Mouse (Mus musculus): Measurements from ENCODE around the gene Plin4. TPM values are rescaled to one million over a fixed set of nuclear protein-coding genes. Genes with fewer than 3 reads are reported as not detected.

The Plin4 gene
- total RNA-seq (2021): 10 to 100 TPM; 75.7 to 89.2 TPM
- long read RNA-seq, experiment 1, partial matches to known transcripts: 5 of 28 reads
- long read RNA-seq, experiment 1, other reads (novel, unspliced or antisense): 23 of 28 reads
- long read RNA-seq, experiment 2, partial matches to known transcripts: 1 of 5 reads
- long read RNA-seq, experiment 2, other reads (novel, unspliced or antisense): 4 of 5 reads

DNA sequence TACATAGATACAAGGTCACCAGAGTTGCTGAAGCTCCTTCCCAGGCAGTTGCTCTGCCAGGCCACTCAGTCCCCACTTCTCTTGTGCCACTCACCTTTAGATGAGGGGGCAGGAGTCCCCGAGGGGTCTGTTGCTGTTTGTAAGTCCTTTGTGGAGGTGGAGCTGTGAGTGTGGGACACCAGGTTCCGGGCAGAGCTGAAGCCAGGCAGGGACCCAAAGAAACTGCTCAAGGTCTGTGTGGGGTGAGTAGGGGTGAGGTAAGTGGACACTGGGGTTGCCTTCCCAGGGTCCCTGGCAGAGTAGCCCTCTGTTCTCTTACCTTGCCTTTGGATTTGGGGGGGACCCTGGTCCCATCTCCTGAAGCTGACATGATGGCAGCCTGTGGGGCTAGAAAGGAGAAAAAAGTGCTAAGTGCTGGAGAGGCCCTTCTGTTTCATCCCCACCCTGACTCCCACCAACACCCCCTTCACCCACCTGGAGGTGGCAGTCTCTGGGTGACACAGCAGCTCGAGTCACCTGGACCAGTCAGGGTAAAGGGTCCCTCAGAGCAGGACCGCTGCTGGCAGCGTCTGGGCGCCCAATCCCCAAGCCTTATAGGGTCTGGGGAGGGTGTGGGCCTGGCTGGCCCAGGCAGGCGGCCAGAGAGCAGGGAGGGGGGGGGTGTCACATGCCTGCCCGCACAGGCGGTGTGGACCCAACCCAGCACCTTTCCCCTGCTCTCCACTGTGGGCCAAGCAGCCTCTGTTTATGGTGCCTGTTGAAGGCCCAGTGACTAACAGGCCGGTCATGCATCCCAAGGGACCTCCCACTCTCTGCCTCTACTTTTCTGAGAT is at the start of gene Plin4:
Plin4 (minus strand) TSS at position 585 of the 833 bp plus-strand sequence.
- peak; percentile 79 for DNase-seq

DNA sequence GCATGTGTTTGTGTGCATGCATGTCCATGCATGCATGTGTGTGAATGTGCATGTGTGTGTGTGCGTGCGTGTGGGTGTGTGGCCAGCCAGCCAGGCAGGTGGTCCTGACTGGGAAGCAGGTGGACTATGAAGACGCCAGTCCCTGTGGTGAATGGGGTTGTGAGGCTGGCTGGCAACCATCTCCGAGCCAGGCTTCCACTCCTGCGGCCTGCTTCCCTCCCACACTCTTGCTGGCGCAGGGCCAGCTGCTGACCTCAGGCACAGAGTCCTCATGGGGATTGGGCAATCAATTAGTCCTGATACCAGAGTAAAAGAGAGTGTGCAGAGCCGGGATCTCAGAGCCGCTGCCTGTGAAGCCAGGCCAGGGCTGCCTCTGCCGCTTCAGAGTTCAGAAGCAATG is 44.0 kb upstream of the Plin4 start:
- peak; percentile 91 for DNase-seq

DNA sequence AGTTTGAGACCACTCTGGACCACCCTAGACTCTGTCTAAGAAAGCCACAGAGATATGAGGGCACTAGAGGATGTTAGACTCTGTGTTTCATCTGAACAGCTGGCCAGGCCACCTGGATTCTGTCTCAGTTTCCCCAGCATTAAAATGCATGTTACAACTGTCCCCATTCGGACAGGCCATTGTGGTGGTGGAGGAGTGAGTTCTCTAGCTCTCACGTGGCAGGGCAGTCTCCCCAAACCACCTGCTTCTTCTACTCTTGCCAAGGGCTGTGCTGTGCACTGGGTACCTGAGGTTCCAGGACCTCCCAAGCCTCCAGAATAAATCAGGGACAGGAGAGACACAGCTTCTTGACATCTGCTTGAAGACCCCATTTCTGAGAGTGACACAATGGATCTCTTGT is 40.3 kb upstream of the Plin4 start:
- DNase-seq: no peak

DNA sequence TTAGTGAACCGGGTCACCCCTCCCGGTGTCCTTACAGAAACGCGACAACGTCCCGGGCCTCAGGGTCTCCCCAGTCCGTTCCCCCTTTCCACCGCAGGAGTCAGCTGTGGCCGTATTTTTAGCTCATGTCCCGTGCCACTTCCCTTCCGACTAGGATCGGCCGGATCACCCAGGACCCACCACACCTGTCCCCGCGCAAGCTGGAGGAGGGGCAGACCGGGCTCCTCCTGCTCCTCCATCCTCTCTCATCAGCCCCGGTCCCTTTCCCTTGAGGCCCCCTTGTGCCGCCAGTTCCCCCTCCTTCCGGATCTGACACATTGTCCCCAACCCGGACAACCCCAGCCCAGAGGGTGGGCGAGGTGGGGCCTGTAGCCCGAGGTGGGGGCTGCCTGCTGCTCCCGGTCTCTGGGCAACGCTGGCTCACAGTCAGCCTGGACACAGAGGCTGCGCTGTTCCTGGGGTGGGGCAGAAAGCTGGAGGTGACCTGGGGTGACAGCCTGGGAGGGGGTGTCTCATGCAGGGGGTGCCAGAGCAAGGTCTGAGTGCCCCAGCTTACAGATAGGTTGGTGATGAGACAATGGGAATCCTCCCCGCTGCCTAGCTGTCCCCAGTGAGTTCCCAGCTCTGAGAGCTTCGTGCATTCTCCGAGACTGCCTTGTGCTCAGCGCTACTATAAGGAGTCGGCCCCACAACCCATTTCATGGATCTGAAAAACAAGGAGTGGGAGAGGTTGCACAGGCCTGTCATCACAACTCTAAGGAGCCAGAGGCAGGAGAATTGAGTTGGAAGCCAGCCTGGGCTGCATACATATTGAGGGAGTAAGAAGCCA is 39.4 kb upstream of the Plin4 start:
- DNase-seq: no peak

DNA sequence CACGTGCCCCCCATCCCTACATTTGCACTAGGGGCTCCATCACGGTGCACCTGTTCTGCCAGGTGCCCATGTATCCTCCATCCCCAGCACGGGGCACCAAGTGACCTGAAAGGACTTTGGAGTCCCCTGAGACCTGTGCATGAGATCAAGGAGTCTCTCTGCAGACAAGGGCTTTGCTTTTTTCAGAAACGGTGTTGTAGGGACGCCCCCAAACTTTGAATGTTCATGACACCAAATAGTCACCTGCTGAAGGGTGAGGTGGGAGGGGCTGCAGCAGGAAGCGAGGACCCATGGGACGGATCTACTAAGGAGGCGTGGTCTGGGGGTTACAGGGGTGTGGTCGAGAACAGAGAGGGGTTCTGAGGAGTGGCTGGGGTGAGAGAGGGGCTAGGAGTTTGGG is 38.7 kb upstream of the Plin4 start:
- no peak for DNase-seq

DNA sequence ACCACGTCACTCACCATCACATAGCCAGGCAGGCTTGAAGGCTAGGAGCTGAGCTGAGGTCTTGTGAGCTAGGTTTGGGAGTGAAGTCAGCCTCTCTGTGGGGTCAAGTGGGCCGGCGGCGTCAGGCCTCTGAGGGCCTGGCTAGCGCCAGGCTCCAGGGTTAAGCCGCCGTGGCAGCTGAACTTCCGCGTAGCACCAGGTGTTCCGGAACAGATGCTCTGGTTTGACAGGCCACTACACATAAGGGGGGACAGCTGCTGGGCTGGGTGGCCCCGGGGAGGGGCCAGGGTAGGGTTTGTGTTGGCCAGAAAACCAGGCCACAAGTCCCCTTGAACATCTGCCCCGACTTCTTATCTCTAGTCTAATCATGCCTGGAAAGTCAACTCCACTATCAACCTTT is 37.8 kb upstream of the Plin4 start:
- no peak for DNase-seq

DNA sequence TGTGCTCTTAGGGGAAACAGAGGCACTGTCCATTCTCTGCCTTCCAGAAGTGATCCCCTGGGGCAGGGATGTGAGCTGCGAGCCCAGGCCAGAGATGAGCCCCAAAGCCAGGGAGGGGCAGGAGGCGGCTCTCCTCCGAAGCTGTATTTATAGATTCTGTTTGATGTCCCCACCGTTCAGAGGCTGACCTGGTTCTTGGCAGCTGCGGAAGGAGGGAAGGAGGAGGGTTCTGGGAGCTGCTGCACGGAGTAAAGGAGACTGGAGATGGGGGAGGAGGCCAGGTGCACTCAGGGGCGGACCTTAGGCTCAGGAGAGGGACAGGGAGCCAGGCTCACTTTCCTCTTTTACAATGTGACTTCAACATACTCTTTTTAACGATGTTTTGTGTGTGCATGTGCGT is 36.5 kb upstream of the Plin4 start:
- DNase-seq: no peak

DNA sequence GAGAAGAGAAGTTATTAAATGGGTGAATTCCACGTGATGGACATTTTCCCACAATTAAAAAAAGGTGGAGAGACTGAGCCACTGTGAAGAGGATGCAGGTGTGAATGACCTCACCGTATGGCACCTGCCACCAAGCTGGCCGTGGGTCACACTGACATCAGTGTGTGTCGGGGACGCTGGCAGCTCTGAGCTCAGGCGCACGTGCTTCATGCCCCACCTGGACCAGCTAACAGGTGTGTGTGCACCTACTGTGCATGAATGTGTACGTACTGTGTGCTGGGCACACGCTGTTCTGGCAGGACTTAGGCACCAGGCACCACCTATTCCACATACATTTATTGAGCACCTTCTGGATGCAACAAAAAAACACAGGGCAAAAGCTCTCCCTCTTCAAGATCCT is 34.9 kb upstream of the Plin4 start:
- DNase-seq: no peak

DNA sequence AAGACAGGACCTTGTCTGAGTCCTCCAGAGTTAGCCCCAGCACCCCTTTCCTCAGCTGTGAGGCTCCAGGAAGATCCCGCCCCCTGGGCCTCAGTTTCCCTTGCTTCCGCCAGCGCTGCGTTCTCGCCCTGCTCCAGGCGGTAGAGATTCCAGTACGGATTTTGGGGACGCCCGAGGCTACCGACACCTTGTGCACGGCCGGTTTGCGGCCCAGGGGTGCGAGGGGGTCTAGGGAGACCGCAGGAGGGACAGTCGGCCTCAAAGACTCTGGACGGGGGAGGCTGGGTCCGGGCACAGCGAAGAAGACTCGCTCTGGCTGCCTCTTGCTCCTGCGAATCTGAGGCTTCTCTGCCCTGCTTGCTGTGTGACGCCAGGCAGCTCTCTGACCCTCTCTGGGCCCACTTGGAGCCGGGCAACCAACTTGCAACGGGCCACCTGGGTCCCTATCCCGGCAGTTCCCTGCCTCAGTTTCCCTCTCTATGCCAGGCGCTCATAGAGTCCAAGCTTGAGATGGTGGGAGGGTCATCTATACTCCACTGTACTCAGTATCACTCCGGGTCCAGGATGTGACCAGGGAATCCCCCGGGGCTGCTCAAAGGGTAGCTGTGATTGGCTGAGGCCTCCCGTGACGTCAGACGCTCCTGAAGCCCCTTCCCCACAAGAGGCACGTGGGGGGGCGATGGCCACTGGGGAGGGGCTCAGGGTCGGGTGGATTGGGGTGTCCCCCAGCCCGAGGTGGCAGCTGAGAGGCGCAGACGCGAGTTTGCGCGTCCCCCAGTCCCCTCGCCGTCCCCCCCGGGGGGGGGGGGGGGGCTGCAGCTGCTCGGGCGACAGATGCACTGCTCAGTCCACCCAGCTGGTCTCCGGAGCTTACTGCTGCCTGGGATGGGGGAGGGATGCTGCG is 32.4 kb upstream of the Plin4 start:
- DNase-seq: peak; percentile 61

DNA sequence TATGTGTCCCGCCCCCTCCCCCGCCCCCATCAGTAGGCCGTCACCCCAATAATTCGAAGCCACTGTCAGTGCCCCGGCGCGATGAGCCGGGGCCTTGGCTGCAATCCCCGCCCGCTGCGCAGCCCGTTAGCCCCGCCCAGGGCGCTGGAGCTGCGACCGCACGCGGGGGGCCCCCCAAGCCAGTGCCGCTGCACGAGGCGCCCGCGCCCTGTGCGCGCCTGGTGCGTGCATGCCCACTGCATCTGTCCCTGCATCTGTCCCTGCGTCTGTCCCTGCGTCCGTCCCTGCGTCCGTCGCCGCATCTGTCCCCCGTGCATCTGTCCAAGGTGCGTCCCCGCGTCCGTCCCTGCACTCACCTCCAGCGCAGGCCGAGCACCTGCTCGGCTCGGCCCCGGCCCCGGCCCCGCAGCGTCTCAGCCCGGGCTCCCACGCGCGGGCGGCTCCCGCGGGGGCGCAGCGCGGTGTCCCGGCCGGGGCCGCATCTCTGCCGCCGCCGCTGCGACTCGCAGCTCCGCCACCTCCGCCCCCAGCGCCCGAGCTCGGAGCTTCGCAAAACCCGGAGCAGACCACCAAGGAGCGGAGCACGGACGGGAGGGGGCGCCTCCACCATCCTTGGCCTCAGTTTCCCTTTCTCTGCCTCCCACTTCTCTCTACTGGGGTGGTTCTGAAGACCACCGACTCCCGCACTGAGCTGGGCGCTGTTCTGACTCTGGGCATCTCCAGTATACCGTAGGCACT is 30.4 kb upstream of the Plin4 start, which contains the start of gene Sema6b:
Sema6b (minus strand) TSS at position 486 of the 738 bp plus-strand sequence.
- peak; percentile 82 for DNase-seq

DNA sequence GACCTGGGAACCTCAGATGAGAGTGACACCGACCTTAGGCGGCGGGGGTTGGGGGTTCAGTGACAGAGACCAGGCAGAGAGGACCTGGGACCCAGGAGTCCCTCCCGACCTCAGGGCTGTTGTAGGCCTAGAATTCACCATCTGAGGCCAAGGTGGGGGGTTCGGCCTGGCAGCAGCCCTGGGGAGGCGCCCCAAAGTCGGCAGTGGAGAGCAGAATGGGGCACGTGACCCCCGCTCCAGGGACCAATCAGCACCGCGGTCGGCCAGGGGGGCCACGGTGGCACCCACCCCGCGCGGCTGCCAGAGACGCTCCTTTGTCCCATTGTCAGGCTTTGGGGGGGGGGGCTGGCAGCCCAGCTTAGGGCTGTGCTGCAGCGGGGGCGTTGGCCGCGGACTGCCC is 29.8 kb upstream of the Plin4 start:
- peak; percentile 10 for DNase-seq

DNA sequence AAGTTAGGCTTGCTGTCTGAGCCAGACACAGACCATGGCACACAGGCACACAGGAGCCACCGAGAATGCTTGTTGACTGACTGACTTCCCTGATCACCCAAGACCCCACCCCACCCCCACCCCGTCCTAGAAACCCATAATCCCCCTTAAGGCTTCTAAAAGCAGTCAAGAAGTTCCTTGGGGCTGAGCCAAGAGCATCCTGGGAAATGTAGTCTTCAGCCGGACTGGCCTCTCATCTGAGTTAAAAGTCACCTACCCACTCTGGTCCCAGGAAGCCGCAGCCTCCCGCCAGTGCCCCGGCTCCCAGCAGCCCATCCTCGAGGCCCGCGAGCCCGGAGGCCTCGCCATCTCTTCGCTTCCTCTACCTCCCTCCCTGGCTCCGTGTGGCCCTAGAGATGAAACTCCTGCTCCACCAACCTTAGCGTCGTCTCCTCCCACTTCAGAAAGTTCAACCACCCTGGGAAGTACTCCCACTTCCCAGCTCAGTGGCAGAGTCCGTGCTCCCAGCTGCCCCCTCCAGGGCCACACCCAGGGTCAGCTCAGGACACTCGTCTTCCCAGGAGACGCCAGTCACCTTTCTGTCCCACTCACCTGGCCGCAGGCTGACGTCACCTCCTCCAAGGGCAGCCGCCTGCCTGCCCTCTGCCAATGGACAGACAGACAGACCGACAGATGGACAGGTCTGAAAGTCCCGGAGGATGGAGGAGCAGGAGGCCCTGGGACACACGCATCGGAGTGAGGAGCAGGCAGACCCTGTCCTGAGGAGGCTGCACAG is 28.4 kb upstream of the Plin4 start:
- DNase-seq: peak; percentile 22

DNA sequence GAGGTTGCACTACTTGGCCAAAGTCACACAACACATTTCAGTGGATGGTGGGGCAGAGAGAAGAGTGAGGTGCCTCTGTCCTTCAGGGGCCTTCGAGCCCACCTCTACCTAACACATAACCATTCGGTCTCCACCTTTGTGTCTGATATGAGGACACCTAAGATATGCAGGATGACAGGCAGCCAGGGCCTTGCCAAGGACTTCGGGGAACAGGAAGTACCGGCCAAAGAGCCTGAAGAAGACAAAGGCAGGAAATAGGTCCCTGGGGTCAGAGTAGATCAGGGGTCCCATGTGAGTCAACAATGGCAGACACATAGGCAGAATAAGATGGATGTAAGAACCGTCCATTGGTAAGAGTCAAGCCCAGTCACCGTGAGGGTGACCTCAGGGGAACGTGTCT is 27.0 kb upstream of the Plin4 start:
- DNase-seq: peak; percentile 14

DNA sequence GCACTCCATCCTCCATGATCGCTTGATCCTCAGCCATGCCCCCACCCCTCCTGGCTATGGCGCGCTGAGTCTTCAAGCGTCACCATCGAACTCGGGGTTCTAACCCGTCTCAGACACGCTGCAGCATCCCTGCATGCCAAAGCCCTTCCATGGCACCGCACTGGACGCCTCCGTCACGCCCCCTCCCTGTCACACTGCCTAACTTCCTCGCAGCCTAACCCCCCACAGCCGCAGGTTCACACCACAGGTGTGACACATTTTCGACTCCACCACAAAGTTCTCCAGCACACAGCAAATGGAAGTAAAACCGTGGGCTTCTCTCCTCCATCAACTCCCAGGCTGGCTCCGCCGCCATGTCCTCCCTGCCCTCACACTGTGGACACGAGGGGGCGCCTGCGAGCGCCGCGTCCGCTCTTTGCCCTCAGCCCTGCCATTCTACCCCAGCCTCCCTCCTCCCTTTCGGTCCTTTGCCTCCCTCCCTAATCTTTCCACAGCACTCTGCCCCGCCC is 24.9 kb upstream of the Plin4 start:
- peak; percentile 89 for DNase-seq

DNA sequence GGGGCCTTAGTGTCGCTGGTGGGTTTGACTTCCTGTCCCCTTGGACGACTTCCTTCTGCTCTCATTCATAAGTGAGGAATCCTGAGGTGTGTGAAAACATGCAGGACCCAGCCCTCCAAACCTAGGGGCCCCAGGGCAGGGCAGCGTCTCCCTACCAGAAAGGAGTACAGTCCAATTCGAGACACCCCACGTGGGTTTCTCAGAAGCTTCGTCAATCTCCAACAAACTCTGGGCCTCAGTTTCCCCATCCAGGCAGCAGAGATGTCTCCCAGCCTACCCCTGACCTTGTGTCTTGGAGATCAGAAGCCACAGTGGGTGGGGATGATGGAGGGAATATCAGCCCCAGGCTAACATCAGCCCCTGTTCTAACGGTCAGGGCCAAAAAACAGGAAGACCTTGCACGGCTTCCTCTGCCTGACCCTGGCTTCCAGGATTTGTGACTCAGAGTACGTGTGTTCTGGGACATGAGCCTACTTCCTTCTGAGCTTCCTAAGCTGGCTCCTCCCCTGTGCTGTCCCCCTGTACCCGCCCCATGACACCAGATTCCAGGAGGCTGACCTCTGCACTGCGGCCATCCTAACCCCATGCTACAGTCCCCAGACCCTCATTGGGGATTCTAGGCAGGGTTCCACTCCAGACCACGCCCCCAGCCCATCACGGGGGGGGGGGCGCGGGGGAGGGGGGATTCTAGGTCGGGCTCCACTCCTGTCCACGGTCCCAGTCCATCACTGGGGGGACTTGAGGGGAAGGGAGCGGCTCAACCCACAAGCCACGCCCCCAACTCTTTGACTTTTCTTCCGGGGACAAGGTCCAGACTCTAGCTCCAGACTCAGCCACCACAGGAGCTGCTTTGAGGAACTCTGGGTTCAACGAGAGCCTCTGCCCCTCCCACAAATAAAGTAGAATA is 24.1 kb upstream of the Plin4 start:
- peak; percentile 74 for DNase-seq

DNA sequence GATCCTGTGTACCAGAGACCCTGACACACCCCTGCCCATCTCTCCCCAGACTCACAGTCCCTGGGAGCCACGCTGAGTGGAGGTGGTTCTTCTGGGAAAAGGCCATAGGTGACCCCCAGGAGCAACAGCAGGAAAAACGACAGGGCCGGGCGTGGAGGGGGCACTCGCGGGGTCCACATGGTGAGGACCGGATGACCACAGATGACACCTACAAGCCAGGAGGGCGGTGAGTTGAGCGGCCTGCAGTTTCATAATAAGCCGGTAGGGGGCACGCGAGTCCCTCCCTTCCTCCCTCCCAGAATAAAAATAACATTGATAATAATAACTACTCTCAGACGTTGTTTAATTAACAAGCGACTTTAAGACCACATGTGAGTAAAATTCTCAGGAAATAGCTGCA is 23.1 kb upstream of the Plin4 start:
- DNase-seq: peak; percentile 81

DNA sequence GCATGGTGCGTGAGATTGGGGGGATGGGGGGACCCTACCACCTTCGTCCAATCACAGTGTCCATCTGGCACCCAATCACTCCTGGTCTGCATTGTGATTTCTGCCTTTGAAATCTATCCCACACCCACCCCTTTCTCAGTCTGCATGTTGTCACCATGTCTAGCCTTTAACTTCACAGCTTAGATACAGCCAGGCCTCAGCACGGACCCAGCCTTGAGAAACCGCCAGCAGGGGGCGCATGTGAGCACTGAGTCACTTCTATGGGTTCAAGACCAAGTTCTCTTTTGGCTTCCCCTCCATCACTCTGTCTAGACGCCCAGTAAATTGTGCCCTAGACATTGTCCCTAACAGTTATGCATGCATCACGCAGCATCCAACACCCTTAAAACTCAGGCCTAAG is 22.2 kb upstream of the Plin4 start:
- peak; percentile 85 for DNase-seq

DNA sequence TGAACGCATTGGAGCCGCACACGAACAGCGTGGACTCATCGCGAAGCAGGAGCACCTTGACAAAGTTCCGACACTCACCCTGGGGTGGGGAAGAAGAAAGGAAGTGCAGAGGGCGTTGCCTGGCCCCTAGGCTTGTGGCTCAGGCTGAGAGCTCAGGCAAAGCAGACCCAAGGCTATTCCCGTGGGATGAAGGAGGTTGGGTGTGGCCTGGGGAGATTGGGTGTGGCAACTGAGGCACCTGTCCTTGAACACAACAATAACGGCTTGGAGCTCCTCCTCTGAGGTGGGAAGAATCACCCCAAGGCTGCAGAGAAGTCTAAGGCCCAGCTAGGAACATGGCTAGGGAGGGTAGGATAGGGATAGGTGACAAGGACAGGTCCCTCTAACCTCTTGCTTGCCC is 21.5 kb upstream of the Plin4 start:
- peak; percentile 5 for DNase-seq

DNA sequence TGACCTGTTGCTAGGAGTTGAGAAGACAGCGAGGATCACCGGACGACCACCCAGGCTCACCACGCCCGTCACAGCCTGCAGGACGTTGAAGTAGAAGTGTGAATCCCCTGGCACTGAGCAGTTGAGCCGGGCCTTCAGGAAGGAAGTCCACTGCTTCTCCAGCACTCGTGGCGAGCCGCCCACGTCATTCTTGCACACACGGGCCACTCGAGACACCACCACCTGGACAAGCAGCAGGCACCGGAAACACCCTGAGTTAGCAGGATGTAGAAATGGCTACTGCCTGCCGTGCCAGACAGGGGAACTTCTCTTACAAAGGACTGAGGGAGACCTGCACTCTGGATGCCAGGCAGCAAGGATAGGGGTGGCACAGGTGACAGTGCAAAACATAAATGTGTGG is 18.6 kb upstream of the Plin4 start:
- DNase-seq: no peak

All from adrenal gland, postnatal 10 days (tissue).